Mouse (Mus musculus): Measurements from ENCODE around the gene Il9r.

Il9r gene

DNA sequence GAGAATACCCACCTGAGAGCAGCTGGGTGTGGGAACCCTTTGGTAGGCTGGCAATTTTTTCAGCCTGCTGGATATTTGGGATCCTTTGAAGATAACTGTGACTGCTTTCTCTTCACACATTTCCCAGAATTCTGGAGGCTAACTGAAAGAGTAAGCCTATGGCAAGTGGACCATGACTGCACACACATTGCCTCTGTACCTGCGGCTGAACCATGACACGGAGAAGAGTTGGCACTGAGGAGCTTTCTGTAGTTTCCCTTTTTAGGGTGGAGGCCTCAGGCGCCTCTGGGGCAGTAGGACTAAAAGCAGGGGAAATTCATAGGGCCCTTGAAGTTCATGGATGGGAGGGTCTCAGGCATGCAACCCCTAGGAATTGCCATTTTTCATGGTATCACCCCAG is 40.9 kb downstream of the Il9r start:
- no peak for DNase-seq (ENCODE audit: low spot score in 2 of 2)

DNA sequence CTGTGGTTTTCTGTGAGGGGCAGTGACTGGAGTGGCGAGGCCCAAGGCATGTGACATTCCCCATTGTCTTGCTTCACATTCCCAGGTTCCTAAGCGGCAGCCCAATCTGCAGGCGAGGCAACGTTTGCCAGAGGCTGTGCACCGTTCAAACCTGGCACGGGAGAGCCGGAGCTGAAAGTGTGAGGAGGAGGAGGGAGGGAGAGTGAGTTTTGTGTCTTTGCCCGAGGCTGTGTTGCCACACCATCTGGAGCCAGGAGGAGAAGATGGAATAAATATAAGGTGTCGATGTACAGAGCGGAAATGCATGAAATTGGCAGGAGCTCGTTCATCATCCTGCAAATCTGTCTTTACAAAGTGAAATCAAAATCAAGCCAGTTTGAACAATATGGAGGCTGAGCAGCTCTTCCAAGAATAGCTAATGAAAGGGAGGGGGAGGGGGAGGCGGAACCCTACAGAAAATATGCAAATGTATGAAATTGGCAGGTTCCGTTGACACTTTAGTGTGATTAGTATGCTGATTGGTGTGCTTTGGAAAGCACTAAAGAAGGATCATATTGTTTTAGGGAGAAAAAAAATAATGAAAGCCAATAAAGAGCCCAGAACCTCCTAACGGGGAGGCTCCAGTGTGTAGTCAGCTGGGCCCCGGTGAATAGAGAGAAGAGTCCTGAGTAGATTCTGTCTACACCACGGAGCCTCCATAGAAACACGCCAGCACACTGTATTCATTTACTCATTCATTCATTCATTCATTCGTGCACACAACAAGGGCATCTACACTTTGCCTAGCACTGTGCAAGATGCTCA is 42.1 kb downstream of the Il9r start:
- DNase-seq (ENCODE audit: low spot score in 2 of 2) = no peak

DNA sequence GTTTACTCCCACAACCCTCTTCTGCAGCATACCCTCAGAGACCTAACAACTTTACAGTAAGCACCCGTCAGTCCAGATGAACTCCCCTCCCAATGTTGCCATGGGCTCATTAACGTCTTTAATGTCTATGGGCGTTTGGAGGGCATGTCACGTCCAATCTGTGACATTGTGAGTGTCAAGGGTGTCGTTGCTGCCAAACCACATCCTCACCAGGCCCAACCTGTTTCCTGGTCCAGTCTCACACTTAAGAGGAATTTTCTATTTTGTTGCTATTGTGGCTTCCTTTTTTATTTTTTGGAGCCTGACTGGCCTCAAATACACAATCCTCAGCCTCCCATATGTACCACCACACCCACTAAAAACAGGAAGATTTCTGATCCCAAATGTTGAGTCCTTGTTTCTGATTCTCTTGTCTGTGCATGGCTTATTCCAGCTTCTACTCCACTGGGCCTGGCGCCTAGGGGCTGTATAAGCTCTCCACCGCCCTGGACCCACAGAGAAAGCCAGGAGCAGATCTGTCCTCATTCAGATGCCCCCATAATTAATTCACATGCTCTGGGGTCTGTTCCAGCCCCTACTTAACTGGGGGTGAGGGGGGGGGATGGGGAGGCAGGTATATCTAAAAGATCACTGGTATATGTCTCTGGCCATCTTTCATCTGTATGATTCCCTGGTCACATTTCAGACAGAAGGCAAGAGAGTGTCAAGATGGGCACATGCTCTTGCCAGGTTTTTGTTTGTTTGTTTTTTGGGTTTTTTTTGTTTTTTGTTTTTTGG is 43.0 kb downstream of the Il9r start:
- DNase-seq (ENCODE audit: low spot score in 2 of 2) = no peak

DNA sequence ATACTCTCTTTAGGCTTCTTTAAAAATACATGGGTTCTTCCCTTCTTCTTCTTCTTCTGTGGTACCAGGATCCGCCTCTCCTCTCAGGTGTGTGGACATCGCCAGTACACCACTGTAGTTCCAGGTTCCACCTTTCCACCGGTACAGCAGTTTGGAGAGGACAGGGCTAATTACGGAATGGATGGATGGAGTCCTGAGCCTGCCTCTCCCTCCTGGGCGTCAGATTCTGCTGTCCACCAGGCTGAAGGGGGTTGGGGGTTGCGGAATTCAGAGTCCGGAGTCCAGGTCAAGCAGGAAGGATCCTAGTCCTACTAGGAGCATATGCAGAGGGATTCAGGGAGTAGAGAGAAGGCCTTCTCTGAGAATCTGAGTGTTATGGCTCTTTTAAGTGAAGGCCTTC is 46.9 kb downstream of the Il9r start:
- no peak for DNase-seq (ENCODE audit: low spot score in 2 of 2)

DNA sequence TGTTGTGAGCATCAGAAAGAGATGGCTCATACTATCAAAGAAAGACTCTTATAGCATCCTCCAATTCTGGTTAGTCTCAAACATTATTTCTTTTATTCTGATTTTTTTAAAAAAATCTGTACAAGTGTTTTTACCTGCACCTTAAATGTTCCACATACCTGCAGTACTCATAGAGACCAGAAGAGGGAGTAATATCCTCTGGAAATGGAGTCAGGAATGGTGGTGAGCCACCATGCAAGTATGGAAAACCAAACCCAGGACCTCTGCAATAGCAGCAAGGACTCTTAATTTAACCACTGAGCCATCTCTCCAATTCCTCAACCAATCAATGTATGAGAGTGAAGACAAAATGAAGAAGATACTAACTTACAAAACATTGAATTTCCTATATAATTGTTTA is 47.3 kb downstream of the Il9r start:
- no peak for DNase-seq (ENCODE audit: low spot score in 2 of 2)

DNA sequence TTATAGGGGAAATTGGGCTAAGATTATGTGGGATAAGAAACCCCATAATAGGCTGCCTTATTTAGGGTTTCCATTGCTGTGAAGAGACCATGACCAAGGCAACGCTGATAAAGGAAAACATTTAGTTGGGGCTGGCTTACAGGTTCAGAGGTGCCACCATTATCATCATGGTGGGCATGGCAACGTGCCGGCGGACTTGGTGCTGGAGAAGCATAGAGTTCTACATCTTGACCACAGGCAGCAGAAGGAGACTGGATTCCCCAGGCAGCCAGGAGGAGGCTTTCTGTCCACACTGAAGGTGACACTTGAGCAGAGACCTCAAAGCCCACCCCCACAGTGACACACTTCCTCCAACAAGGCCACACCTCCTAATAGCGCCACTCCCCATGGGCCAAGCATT is 48.8 kb downstream of the Il9r start:
- DNase-seq (ENCODE audit: low spot score in 2 of 2) = no peak

DNA sequence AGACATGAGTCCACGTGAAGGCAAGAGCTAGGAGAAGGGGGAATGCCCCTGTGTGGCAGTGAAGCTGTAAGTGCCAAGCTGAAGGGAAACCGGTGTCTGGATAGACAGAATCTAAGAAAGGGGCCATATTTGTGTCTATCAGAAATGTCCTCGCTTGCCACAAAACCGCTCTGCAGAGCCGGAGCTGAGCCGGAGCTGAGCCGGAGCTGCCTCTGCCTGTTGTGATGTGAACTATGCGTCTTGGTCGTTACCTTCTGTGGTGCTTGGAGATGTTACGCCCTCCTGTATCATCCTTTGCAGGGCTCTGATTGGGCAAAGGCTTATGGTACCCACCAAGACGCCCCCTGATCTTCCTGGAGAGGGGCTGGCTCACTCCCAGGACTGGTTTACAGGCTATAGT is 50.5 kb downstream of the Il9r start:
- no peak for DNase-seq (ENCODE audit: low spot score in 2 of 2)

DNA sequence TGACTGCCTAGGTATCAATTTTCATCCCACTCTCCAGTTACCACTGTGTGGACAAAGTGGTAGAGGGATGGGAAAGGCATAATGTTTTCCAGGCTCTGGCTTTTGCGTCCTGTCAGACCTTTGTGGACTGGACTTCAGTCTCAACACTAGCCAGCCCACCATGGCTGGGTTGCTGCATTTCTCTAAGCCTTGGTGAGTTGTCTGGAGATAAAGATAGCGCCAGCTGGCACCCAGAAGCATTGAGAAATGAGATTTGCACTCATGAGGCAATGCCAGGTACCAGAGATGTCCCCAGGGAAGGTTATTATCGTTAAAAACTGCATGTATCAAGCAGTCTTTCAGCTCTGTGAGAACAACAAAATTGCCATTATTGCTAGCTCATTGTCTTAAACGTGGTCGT is 57.3 kb downstream of the Il9r start:
- no peak for DNase-seq (ENCODE audit: low spot score in 2 of 2)

DNA sequence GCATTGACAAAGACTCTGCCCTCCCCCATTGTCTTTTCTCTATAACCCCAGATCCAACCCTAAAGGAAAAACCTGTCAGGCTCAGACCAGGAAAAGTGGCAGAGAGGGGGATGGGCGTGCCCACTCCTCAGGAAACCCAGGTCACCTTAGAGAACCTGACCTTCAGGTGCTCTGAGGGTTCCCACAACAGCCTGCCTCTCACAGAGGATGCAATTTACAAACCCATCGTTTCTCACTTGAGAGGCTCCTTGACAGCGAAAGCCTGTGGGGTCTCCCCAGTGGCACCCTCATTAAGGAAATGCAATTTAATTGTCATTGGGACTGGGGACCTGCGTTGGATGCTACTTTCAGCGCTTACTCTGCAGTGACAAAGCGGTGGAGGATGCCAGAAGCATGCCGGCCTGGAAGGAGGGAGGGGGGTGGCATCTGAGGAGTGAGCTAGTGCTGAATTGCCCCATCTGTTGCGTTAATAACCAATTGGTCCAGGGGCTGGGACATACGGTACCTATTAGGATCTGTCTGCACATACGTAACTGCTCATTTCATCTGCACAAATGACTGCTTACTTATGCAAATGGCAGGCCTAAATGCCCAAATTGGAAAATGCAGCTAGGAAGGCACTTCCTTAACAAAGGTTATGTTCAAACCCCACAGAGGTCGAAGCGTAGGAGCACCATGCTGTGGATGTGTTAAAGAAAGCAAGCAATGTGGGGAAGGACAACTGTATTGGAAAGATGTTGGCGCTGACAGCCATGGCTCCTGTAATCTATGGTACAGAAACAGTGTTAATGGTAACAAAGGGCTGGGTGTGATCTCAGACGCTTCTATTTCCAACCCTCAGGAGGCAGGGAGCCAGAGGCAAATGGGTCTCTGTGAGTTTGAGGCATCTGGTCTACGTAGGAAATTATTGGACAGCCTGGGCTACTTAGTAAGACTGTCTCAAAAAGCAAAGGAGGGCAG is 58.2 kb downstream of the Il9r start:
- DNase-seq (ENCODE audit: low spot score in 2 of 2) = no peak

DNA sequence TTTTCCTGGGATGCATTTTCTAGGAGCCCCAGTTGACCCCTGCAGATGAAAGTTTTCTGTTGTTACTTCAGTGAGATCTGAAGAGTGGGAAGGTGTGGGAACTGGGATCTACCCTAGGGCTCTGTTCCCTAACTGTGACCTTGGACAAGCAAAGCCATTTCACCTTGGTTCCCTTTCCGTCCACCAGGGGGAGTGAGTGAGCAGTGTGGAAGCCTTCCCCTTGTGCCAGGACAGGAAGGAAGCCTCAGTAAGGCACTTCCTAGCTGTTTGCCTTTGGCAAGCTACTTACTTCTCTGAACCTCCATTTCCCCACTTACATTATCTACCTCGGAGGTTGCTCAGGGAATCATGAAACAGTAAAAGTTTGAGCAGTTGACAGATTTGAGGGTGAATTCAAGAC is 59.0 kb downstream of the Il9r start:
- peak; percentile 48 to 66 for DNase-seq (ENCODE audit: low spot score in 2 of 2)

DNA sequence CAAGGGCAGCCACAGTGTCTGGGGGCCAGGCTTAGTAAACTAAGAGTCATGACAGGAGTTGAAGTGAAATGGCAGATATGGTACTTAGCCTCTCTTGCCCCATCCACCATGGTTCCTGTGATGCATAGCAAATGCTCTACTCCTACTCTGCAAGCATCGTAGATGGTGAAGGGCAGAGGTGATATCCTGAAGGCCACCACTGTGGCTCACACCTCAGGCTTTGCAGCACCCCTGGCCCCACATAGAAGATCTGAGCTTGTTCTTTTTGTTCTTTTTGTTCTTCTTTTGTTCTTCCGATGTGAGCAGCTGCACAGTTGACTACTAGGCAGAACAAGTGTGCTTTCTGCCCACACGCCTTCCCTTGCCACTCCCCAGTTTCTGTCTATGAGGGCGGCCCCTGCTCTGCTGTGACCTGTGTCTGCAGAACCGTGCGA is 60.5 kb downstream of the Il9r start:
- no peak for DNase-seq (ENCODE audit: low spot score in 2 of 2)

DNA sequence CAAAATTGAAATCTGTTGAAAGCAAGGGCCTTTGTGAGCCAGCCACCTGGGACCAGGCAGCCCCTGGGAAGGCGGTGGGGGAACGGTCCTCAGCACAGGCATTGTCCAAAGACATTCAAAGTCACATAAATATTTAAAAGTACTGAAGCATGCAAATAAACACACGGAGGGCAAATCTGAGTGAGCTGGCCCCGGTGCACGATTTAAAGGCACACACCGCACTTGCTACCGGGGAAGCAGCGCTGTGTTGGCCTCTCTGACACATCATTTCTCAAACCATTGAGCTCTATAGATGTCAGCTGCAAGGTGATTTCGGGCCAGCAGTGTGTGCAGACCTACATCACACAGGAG is 61.5 kb downstream of the Il9r start:
- no peak for DNase-seq (ENCODE audit: low spot score in 2 of 2)

DNA sequence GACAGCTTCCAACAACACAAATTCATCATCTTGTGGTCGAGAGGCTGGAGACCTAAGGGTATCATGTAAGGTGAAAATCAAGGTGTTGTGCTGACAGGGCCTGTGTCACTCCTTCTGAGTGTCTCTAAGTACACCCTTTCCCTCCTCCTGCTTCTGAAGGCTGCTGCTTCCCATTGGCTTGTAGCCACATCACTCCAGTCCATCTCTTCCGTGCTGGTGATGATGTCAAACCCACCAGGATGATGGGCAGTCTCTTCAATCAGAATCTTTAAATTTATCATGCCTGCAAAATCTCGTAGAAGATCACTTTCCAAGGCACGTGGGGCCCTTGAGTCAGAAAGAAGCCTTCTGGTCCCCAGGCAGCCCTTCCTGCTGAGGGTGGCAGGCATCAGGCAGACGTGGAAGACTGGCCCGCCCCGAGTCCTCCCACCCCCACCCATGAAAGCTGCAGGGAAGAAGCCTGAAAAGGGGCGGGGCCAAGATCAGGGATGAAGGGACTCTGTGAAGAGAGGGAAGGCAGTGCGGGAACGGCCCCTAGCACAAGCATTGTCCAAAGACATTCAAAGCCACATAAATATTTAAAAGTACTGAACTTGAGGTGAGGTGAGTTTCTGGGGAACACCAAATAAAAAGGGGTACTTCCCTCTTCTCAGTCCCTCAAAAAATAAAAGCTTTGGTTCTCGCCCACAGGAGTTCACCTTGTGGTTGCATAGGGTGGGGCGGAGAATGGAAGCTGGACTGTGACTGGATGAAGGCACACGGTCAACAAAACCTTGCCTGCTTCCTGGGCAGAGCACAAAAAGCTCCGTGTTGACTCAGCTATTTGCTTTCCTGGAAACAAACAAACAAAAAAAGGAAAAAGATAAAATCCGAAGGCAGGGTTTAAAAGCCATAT is 62.1 kb downstream of the Il9r start:
- no peak for DNase-seq (ENCODE audit: low spot score in 2 of 2)
